Mouse (Mus musculus): ENCODE measurements around the gene Olfr406. TPM values are rescaled to one million over a fixed set of nuclear protein-coding genes. Genes with fewer than 3 reads are reported as not detected.

Gene Olfr406
- not detected in 2 replicates for polyA plus RNA-seq (2012)

DNA sequence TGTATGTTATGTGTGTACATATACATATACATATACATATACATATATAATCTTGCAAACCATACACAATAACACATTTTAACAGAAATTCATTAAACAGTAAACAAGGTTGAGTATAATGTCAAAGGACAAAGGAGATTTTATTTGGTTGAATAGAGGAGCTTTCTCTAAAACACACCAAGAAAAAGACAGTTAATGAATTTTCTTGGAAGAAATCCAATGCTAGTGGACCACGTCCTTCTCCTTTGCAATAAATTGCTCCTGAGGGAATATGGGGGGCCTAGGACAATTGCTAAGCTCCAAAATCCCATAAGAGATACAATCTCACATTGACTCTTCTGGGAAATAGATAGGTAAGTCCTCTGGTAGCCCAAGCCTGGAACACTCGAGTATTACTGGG lies at the start of gene Olfr406:
Olfr406 (plus strand) TSS at position 301 of the 400 bp plus-strand sequence.
- no peak for TF ChIP-seq GATA1 (IDR thresholded peaks at IDR 0.05; ENCODE audit: low read length)

DNA sequence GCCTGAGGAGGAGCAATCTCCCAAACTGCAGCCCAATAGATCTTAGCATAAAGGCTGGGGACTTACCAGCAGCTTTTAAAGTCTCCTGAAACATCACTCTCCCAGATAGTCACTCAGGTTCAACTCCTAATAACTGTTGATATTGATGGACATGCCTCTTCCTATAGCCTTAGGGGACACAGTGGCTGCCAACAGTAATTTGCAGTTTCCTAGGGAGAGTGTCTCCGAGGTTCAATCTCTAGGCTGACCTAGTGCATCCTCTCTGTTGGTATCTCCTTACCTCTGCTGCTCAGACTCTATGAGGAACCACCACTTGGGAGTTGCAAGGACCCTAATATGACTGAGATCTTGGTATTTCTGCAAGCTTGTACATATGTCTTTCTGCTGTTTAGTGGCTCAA lies 48.3 kb upstream of the Olfr406 start, which contains the start of gene Olfr43:
Olfr43 (minus strand) TSS at position 101 of the 400 bp plus-strand sequence.
- no peak for TF ChIP-seq GATA1 (IDR thresholded peaks at IDR 0.05; ENCODE audit: low read length)

DNA sequence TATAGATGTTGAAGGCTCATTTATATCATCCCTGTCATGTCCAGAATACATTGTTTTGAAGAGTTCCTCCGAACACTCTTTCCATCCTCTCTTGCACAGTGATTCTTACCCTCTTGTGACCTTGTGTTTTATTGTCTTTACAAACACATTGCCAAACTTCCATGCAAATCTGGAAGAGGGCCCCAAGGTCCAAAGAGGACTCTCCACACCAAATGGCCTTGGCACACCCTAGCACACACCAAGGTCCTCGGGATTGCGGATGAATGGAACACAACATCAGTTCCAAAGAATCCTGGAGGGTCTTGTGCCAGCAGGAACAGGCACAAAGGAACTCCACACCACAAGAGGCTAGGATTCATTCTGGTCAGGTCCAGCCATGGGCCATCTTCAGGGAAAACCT lies 18.4 kb upstream of the Olfr406 start:
- no peak for TF ChIP-seq GATA1 (IDR thresholded peaks at IDR 0.05; ENCODE audit: low read length)

DNA sequence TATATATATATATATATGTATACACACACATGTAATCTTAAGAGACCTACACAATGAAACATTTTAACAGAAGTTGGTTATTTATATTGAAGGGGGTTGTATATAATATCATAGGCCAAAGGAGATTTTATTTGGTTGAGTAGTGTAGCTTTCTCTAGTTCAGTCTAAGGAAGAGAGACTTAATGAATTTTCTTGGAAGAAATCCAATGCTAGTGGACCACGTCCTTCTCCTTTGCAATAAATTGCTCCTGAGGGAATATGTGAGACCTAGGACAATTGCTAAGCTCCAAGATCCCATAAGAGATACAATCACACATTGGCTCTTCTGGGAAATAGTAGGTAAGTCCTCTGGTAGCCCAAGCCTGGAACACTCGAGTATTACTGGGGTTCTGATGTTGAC lies 23.8 kb downstream of the Olfr406 start, which contains the start of gene Olfr59:
Olfr59 (plus strand) TSS at position 301 of the 400 bp plus-strand sequence.
- no peak for TF ChIP-seq GATA1 (IDR thresholded peaks at IDR 0.05; ENCODE audit: low read length)

DNA sequence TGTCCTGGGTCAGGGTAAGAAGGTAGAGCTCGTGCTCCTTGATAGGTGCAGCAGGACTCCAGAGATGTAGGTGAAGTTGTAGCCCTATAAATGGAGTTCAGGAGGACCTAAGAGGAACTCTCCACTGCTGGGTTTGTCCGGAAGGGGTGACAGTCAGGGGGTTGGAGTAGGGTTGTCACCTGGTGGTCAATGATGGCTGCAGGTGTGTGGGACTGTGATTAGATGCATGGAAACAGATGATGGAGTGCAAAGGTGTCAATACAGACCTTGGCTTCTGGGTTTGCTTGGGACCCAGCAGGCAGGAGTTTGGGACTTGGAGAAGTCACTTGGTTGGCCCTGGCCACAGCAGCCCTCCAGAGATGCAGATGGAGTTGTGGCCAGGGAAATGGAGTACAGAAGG lies 27.6 kb downstream of the Olfr406 start:
- TF ChIP-seq GATA1 (IDR thresholded peaks at IDR 0.05; ENCODE audit: low read length) = no peak

Other genes with a start within 250 kb of the Olfr406 start
- not detected in 2 replicates for gene Olfr139, start 203.3 kb upstream of the Olfr406 start, polyA plus RNA-seq (2012)
- gene Olfr399, start 203.2 kb upstream of the Olfr406 start, polyA plus RNA-seq (2012) = not detected in 2 replicates
- not detected in 2 replicates for gene Zfp616, start 189.9 kb upstream of the Olfr406 start, polyA plus RNA-seq (2012)
- not detected in 2 replicates for gene Olfr401, start 146.1 kb upstream of the Olfr406 start, polyA plus RNA-seq (2012)
- not detected in 2 replicates for gene Olfr402, start 106.3 kb upstream of the Olfr406 start, polyA plus RNA-seq (2012)
- gene Olfr403, start 73.6 kb upstream of the Olfr406 start, polyA plus RNA-seq (2012) = not detected in 2 replicates
- not detected in 2 replicates for gene Olfr43, start 48.4 kb upstream of the Olfr406 start, polyA plus RNA-seq (2012)
- gene Olfr59, start 23.9 kb downstream of the Olfr406 start, polyA plus RNA-seq (2012) = not detected in 2 replicates
- not detected in 2 replicates for gene Olfr410, start 78.2 kb downstream of the Olfr406 start, polyA plus RNA-seq (2012)
- not detected in 2 replicates for gene Olfr411, start 92.8 kb downstream of the Olfr406 start, polyA plus RNA-seq (2012)
- gene Olfr412, start 102.3 kb downstream of the Olfr406 start, polyA plus RNA-seq (2012) = not detected in 2 replicates

Measured in G1E-ER4 (cell line).